Mouse (Mus musculus): ENCODE measurements around the gene Timm13.
A peak's percentile ranks its signal among the peaks of the same experiment; 100 is the strongest.

Gene Timm13

DNA sequence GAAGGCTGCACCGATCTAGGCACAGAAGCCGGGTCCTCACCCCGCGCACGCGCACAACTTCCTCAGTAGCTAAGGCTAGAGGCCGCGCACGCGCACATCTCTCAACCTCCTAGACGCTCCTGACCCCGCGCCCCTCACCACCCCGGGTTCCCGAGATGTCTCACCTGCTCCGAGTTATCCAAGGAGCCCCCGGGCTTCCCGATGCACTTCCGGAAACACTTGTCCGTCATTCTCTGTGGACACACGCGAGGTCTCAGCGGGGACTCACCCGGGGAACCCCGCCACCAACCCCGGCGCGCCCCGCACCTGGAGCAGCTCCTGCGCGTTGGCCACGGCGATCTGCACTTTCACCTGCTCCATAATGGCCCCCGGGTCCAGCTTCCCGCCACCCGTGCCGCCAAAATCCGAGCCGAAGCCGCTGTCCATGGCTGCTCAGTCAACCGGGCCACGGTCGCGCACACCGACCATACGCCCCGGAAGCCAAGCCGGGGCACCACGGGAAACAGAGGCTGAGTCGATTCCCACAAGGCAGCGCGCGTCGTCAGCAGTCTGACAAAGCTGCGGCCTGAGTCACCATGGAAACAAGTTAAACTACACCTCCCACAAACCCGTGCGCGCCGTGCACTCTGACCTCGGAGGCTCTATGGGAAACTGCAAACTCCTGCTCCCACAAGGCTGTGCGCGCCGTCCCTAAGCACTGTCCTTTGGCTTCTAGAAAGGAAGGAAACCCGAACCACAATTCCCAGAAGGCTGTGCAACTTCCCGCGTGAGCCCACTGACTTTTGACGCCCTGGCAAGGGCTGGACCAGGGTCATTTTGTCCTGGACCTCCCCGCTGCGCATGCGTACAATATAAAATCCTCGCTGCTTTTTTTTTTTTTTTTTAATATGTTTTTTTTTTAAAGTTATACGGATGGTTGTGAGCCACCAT is at the start of gene Timm13:
Gene Timm13 (minus strand): TSS at position 652 of the 930 bp plus-strand sequence.
- DNase-seq, result peak; percentile 91 to 96

DNA sequence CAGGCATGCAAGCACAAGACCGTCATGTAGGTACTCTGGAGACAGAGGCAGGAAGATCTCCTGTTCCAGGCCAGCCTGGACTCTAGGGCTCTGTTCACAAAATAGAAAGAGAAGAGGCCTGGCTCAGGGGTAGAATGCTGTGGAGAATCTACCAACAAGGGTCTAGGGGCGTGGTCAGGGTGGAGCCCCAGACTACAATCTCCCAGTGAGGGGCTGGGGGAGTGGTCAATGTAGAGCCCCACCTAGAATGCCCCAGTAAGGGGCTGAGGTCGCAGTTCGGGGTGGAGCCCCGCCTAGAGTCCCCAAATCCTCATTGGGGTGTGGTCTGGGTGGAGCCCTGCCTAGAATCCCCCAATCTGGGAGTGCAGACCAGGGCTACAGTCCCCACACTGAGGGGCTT is 49.5 kb upstream of the Timm13 start:
- no peak for DNase-seq

DNA sequence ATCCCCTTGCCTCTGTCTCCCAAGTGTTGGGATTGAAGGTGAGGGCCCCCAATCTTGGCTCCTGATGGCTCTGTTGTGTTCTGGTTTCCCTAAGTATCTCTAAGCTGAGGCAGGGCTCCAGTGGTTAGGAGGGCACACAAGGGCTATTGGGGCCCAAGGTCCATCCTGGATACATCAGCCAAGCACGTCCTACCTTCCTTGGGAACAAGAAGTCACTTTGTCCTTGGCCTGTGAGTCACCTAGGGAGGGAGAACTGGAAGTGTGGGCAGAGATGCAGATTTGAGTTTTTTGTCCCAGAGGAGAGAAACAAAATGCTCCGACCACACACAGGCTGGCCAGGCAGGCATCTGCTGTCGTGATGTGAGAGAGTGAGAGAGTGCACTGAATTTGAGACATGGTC is 48.3 kb upstream of the Timm13 start:
- DNase-seq, result no peak

DNA sequence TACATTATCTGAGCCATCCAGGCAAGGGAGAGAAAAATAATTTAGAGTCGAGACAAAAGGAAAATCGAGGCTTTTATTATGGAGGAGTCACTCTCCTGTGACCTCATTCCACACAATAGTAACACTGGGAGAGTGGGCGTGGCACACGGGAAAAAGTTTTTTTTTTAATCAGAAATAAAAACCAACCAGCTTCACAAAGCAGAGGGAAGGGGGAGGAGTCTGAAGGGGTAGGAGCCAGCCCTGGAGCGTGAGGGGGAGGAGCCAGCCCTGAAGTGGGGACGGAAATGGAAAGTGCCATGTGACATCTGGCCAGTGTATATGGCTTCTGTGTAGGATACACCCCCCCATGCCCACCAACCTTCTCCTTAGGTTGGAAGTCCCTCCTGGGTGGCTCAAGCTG is 47.8 kb upstream of the Timm13 start:
- no peak for DNase-seq

DNA sequence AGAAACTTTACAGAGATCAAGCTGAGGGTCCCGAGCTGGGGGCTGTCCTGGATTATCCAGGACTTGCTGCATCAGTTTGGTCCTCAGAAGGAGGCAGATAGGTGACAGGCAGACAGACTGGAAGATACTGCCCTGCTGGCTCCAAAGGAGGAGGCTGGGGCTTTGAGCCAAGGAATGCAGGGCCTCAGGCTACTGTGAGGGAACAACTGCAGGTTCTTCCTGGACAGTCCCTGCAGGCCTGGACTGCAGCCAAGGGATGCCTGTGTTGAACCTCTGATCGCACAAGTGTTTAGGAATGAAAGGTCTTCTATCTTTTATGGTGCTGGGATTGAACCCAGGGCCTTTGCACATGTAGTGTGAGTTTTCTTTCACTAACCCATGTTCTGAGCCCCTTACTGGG is 47.0 kb upstream of the Timm13 start:
- no peak for DNase-seq

DNA sequence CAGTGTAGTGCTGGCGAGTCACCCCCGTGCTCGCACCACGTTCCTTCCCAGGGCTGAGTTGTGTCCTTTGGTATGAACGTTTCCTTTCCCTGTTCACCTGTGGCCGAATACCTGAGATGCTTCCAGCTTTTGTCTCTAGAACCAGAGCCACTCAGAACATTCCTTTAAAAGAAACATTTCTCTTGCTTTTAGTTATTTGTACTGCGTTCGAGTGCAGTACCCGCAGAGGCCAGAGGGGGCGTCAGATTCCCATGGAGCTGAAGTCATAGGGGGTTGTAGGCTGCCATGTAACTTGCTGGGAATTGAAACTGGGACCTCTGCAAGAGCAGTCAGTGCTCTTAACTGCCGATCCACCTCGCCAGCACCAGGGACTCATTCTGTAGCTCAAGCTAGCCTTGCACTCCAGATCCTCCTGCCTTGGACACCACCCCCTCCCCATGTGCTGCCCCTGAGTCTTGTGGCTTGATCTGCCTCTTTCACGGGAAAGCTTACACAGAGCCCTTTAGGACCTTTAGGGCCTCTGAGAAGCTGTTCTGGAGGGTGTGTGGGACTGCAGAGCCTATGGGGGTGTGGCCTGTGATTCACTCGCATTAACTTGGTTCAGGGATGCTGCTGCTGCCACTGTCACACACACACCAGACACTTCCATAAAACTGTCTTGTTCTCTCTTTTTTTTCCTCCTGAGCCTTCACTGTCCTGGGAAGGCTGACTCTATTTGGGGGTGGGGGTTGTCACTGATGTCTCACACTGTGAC is 46.1 kb upstream of the Timm13 start:
- DNase-seq, result no peak

DNA sequence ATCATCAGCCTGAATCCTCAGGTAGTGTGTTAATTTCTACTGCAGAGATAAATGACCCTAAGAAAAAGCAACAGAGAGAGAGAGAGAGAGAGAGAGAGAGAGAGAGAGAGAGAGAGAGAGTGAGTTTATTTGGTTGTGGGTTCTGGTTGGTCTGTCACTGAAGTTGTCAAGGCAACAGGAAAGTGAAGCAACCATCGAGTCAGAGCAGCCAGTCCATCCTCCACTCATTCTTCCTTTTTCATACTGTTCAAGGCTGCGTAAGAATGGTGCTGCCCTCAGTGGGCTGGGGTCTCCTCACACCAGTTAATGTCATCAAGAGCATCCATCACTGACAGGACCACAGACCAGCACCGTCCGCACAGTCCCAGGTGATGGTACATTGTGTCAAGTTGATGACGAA is 43.5 kb upstream of the Timm13 start:
- DNase-seq, result no peak

DNA sequence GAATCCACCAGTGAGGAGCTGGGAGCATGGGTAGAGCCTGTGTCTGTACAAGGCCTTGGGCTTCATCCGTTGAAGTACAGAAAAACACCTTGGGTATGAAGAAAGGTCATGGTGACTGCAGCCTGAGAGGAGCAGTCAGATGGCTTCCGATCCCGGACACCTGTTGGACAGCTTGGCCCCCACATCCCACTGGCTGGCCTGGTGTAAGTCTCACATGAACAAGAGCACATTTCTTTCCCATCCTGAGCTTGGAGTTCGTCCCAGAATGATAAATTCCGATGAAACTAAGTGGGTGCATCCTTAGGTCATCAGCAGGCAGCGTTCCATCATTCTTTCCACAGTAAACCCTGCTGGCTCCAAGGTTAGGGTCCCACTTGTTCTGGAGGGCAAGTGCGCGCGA is 42.9 kb upstream of the Timm13 start:
- no peak for DNase-seq

DNA sequence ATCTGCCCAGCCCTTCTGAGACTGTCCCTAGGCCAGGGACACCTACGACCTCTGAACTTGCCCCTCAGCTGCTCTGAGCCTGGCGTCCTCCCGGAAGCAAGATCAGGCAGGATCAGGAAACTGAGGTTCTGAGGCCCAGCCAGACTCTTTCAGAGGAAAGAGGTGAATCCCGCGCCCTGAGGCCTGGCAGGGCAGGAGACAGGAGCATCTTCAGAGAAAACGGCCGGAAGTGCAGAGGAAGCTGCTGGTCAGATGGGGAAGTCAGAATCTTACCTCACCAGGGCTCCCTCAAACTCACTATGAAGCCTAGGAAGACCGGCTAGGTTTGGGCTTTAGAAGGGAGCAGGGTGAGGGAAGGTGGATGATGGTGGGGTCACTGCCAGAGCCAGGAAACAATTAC is 42.1 kb upstream of the Timm13 start:
- DNase-seq, result no peak

DNA sequence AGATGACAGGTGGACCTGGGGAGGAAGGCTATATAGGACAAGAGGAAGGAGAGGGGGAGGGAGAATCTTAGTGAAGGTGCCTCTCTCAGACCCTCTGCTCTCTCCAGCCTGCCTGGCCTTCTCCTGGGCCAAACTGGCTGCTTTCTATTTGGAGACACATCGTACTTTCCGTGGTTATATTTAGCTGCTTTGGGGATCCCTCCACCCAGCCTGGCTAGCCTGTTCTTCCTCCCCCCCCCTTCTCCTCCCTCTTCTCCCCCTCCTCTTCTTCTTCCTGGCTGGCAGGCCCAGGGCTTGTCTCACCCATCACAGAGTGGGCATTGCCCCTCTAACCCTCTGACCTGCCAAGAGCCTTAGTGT is 40.2 kb upstream of the Timm13 start:
- no peak for DNase-seq

DNA sequence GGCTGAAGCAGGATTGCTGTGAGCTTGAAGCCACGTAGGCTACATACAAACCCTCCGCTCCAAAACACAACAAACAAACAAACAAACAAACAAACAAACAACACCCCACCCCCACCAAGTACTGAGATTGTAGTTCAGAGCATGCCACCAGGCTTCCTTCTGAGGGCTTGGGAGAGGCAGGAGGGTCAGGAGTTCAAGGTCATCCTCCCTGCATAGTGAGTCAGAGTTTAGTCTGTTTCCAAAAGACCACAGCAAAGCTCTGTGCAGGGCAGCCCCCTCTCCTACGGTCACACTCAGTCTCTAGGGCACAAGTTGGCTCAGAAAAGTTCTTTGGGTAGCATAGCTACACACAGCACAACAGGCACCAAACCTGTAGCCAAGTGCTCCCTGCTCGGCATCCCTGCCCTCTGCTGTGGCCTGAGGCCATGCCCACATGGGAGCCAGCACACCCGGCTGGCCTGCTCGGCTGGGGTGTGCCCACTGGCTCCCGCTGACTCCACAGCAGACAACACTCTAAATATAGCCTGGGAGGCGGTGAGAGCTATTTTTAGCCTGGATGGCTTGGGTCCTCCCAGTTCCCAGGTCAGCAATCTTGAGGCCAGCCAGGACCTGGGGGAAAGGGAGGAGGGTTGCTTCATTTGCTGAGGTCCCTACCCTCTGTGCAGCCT is 39.7 kb upstream of the Timm13 start:
- no peak for DNase-seq

DNA sequence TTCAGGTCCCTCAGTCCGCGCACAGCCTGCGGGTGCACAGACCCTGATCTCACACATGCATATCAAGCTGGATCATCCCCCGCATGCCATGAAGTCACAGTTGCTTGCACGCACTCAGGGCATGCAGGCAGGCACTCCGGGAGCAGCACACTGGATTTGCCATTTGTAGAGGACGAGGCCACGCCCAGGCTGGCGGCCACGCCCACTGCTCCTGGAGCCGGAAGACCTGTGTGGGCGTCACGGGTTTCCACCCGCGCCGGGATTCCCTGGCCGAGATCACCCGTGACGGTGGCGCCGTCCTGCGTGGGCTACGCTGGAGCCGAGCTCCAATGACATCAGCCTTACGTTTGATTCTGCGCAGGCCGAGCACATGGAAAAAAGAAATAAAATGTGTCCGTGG is 38.9 kb upstream of the Timm13 start:
- DNase-seq, result peak; percentile 65 to 81

DNA sequence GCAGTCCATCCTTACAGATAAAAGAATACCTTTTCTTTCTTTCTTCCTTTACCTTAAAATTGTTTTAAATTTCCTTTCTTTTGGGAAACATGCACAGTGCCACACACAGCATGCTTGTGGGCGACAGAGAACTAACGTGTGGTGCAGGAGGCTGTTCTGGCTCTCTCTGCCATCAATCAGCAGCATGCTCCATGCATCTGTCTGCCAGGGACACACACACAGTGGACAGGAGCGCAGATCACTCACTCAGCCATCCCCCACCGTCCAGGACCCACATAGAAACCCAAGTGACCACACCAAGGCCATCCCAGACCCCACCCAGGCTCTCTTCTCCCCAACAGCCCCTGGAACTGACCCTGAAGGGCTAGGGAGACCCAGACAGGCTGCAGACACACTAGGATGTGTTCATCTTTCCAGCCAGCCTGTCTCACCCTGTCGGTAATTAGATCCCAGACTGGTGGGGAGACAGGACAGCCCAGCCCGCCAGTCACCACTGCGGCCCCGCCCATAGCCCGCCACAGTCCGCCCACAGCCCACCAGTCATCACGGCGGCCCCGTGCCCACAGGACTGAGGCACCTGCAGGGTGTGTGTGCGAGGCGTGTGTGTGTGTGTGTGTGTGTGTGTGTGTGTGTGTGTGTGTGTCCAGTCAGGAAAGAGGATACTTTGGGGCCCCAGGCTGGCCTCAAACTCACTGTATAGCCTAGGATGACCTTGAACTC is 38.2 kb upstream of the Timm13 start:
- no peak for DNase-seq

DNA sequence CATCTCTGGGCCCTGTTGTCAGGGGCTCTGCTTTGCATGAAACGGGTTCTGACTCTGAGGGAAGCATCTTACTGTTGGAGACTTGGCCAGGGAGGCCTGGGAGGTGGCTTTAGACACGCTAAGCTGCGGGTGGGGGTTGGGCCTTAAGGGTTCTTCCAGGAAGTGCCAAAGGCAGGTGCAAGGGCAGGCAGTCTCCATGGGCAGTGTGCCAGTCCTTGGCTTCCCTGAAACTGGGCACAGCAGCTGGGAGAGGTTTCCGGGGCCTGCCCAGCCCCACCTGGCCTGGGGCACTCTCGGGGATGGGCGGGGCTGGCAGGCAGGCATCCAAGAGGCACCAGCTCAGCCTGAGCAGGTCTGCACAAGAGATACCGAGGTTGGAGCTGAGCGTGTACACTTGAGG is 36.9 kb upstream of the Timm13 start:
- peak in 1 of 2 experiments; percentile 31 for DNase-seq

DNA sequence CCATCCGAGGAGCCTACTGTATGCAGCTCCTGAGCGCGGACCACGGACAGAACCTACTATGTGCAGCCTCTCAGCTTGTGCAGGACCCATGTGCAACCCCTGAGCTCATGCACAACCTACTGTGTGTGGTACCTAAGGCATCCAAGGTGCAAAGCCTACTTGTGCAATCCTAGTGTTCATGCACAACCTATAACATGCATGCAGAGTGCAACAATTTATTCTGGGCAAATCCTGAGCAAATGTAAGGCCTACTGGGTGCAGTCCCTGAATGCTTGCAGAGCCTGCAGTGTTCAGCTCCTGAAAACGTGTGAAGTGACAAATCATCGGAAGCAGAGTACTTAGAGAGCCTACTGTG is 36.0 kb upstream of the Timm13 start:
- DNase-seq, result no peak

DNA sequence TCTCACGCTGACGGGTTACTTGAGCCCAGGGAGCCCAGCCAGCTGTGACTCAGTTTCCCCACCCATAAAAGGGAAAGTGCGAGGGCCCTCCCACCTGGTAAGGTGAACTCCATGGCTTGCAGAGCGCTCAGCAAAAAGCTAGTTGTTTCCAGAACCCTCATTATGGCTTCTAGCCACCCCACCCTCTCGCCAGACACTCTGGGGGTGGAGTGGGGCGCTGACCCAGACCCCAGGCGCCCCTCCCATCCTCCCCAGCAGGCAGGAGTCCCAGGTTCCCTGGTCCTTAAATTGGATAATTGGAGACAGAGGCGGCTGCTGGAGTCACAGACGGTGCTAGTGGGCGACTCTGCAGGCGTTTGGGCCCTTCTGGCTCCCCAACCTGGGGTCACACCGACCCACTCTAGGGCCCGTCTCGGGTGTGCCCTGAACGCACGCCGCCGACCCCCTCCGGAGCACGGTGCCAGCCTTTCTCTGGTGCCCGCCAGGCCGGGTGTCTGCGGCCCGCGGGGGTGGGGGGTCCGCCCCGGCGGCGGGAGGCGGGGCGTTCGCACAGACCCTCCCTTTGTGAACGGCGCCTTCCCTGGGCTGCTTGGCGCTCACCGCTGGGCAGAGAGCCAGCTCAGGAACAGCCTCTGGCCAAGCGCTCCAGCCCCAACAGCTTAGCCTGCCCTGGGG is 35.5 kb upstream of the Timm13 start:
- DNase-seq, result no peak

DNA sequence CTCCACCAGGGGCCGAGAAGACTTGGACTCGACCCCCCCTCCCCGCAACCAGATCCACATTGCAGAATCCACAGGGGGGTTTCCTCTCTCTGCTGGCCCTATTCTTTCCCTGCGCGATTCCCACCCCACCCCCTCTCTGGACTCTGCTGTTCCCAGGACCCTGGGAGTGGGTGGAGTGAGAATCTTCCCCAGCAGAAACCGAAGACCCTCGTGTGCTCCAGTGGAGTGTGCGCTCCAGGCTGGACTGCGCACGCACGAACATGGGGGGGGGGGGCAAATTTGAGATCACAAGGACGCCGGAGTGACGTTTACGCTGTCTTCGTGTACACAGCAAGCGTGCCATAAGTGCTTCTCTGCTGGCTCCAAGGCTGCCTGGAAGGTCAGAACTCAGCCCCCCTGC is 34.9 kb upstream of the Timm13 start:
- DNase-seq, result no peak

DNA sequence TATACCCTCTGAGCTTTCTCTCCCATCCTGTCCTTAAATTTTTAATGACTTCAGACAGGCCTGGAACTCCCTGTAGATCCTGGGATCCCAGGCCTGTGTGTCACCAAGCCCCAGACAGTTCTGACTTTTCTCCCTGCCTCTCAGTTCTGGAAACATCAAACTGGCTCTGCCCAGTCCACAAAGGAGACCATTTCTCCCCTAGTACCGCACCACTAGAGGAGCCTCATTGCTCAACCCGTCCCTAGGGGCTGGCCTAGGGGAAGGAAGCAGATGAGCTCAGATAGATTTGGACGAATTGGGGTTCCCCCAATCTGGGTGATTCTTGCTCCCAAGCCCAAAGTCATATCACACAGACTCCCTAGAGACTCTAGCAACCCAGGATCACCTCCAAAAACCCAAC is 34.5 kb upstream of the Timm13 start:
- no peak for DNase-seq

DNA sequence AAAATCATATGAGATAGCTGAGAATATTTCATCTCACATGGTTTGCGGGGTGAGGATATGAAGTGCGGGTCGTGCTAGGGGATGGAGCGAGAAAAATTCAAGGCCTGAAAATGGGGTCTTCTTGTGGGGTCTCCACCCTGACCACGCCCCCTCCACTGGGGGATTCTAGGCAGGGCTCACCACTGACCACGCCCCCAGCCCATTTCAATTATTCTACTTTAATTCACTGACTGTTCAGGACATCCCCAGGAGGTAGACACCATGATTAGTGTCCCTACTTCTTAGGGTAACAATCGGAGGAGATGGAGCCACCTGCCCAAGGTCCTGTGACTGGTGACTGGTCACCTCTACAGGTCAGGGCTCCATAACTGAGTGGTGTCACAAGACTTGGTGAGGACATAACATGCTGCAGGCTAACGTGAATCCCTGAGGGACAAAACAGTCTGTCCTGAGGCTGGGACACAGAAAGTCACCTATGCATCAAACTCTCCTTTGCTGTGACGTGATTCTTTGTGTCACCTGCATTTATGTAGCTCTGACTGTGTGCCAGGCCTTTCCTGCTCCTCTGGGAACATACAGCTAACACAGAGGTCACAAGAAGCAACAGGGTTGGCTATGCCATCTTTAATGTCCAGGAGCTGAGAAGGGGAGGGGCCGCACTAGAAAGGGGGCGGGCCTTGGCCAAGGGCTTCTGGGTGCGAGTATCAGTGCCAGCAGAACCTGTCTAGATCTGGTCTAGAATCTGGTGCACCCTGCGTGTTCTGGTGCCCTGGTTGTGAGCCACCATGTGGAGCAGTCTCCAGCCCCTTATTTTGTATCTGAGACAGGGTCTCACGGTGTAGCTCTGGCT is 33.6 kb upstream of the Timm13 start:
- no peak for DNase-seq

DNA sequence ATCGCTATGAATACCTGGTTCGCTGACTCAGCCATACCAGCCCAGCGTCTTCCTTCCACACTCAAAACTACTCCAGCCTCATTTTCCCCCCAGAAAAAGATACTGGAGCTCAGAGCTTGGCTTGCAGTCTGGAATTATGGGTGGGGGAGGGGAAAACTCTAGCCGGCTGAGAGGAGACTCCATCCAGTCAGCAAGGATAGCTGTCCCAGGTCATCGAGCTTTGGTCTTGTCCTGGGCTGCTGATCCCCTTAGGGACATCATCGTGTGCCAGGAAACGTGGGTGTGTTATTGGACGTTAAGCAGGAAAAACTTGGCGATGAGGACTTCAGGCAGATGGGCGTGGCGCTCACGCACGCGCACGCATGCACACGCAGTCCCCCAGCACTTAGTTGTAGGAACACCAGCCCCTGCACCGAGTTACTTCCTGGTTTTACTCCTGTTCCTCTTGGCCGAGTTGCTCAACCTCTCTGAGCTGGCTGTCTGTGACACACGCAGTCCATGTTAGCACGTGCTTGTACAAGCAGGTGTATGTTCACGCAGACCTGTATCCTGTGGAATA is 32.7 kb upstream of the Timm13 start:
- DNase-seq, result peak; percentile 32 to 49
